Mouse (Mus musculus): ENCODE data around the gene Zfp619. TPM values are rescaled to one million over a fixed set of nuclear protein-coding genes. Genes with fewer than 3 reads are reported as not detected.
"Not testable (repeated sequence)": the region's sequence is repeated elsewhere in the genome, so short reads cannot be mapped to it uniquely, and the experiment has no call there.

Zfp619 gene
- polyA plus RNA-seq, 1 experiment = not detected

GRCm38 (mm10) chr7:39588037-39588436 is 70.5 kb downstream of the Zfp619 start:
- H3K9me3 ChIP-seq (ENCODE audit: control insufficient read depth, low read length) = no peaks in the 10 kb centered on the region
- H3K27me3 ChIP-seq (ENCODE audit: control insufficient read depth) = no peaks in the 10 kb centered on the region
- no peaks in the 10 kb centered on the region for H3K36me3 ChIP-seq (ENCODE audit: control insufficient read depth)
- no peaks in the 10 kb centered on the region for H3K4me1 ChIP-seq (ENCODE audit: control insufficient read depth)
- TF ChIP-seq TAL1 (IDR thresholded peaks at IDR 0.05; ENCODE audit: low read length) (no peak), GATA1 (IDR thresholded peaks at IDR 0.05; ENCODE audit: low read length) (no peak)
- H3K4me3 ChIP-seq (replicated peaks) = no peak overlapping the region

DNA sequence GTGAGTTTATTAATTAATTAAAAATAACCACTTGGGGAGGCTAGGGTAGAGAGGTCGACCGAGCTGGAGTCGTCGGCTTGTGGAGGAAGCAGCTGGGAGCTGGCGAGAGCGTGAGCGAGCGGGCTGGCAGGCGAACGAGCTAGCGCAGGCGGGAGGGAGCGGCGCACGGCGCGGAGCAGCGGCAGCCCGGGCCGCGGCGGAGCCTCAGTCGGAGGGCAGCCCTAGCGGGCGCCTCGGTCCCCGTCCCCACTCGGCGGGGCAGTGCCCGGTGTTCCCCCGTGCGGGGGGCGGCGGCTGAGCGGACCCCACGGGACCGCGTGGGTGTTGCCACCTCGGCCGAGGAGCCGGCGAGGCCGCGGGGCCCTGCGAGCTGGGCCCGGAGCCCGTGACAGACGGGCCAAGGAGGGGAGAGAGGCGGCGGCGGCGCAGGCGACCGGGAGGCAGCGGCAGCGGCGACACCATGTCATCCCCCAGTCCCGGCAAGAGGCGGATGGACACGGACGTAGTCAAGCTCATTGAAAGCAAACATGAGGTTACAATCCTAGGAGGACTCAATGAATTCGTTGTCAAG is 71.0 kb downstream of the Zfp619 start:
- not testable (repeated sequence) for H3K9me3 ChIP-seq (ENCODE audit: control insufficient read depth, low read length); H3K4me1 ChIP-seq (ENCODE audit: control insufficient read depth); H3K27me3 ChIP-seq (ENCODE audit: control insufficient read depth); H3K4me3 ChIP-seq (replicated peaks); H3K36me3 ChIP-seq (ENCODE audit: control insufficient read depth)

DNA sequence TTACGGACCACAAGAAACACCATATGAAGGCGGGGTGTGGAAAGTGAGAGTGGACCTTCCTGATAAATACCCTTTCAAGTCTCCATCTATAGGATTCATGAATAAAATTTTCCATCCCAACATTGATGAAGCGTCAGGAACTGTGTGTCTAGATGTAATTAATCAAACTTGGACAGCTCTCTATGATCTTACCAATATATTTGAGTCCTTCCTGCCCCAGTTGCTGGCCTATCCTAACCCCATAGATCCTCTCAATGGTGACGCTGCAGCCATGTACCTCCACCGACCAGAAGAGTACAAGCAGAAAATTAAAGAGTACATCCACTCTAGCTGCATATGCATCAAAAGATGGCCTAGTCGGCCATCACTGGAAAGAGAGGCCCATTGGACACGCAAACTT is 71.5 kb downstream of the Zfp619 start:
- not testable (repeated sequence) for H3K27me3 ChIP-seq (ENCODE audit: control insufficient read depth); H3K9me3 ChIP-seq (ENCODE audit: control insufficient read depth, low read length); H3K4me1 ChIP-seq (ENCODE audit: control insufficient read depth); H3K4me3 ChIP-seq (replicated peaks); H3K36me3 ChIP-seq (ENCODE audit: control insufficient read depth)

Other genes starting within 250 kb of the Zfp619 start
- gene Gm5114, start 104.6 kb upstream of the Zfp619 start, polyA plus RNA-seq (2012) = not detected in 2 replicates

Data from erythroblast, embryonic 14.5 days (primary cell).